Mouse (Mus musculus) MEL (cell line): ENCODE results near the gene Drp2. TPM values are rescaled to one million over a fixed set of nuclear protein-coding genes. Genes with fewer than 3 reads are reported as not detected.

Experiments
- DNase-seq: peaks from one replicate; pipeline ENCODE4 v3.0.0; 2011; ENCODE audit warnings: low read depth, low spot score
- H3K27ac ChIP-seq: 2 replicates; pipeline ENCODE4 v1.5.1; 2012; ENCODE audit warnings: low read depth, mild to moderate bottlenecking, control low read depth, low read length, moderate library complexity; ENCODE audit not compliant: control insufficient read depth
- H3K27me3 ChIP-seq, 2 experiments: fragments of 150-350 bp in 1 of 2; sonication (generic) in 1 of 2; 2 replicates each; pipeline ENCODE4 v1.6.1; 2012; ENCODE audit warnings: low read length in 2 of 2, mild to moderate bottlenecking in 2 of 2, improper control_type of control experiment in 1 of 2, moderate library complexity in 1 of 2; ENCODE audit not compliant: insufficient read depth in 2 of 2, control insufficient read depth in 1 of 2
- H3K36me3 ChIP-seq, 2 experiments: 2 replicates each; pipeline ENCODE4 v1.6.1; 2012 to 2014; ENCODE audit warnings: low read length in 2 of 2, improper control_type of control experiment in 1 of 2, inconsistent platforms in 1 of 2, mild to moderate bottlenecking in 1 of 2; ENCODE audit not compliant: insufficient read depth in 2 of 2, control insufficient read depth in 1 of 2
- H3K4me1 ChIP-seq, 2 experiments: fragments of 150-350 bp in 1 of 2; sonication (generic) in 1 of 2; 2 replicates each; pipeline ENCODE4 v1.6.1; 2012; ENCODE audit warnings: low read length in 2 of 2, improper control_type of control experiment in 1 of 2, mild to moderate bottlenecking in 1 of 2; ENCODE audit not compliant: insufficient read depth in 2 of 2, control insufficient read depth in 1 of 2
- H3K4me3 ChIP-seq, 2 experiments: fragments of 150-350 bp in 1 of 2; sonication (generic) in 1 of 2; 2 replicates each; pipeline ENCODE4 v1.5.1; 2012; ENCODE audit warnings: low read depth in 2 of 2, low read length in 2 of 2, mild to moderate bottlenecking in 2 of 2, moderate library complexity in 2 of 2, control low read depth in 1 of 2, improper control_type of control experiment in 1 of 2; ENCODE audit not compliant: control insufficient read depth in 1 of 2, insufficient read depth in 1 of 2
- H3K79me2 ChIP-seq: 2 replicates; pipeline ENCODE4 v1.6.1; 2012; ENCODE audit warnings: mild to moderate bottlenecking, low read length, moderate library complexity; ENCODE audit not compliant: control insufficient read depth, poor library complexity, insufficient read depth
- H3K9ac ChIP-seq: 2 replicates; pipeline ENCODE4 v1.6.1; 2012; ENCODE audit warnings: low read depth, mild to moderate bottlenecking, control low read depth, low read length, moderate library complexity; ENCODE audit not compliant: control insufficient read depth, poor library complexity, severe bottlenecking
- H3K9me3 ChIP-seq: fragments of 150-350 bp; sonication (generic); replicated peaks from 2 replicates; pipeline ENCODE4 v1.6.1; 2012; ENCODE audit warnings: mild to moderate bottlenecking, low read length, improper control_type of control experiment, moderate library complexity; ENCODE audit not compliant: insufficient read depth
- CHD2 ChIP-seq: IDR thresholded peaks from 2 replicates; pipeline ENCODE4 v1.6.1; 2011; ENCODE audit warnings: low read length, improper control_type of control experiment
- ELF1 ChIP-seq: IDR thresholded peaks from 2 replicates; pipeline ENCODE4 v1.6.1; 2014; ENCODE audit warnings: low read depth, mild to moderate bottlenecking, inconsistent platforms, low read length, improper control_type of control experiment, moderate library complexity
- ETS1 ChIP-seq: IDR thresholded peaks from 2 replicates; pipeline ENCODE4 v1.6.1; 2012; ENCODE audit warnings: low read depth, mild to moderate bottlenecking, inconsistent platforms, low read length, improper control_type of control experiment, moderate library complexity
- GABPA ChIP-seq: IDR thresholded peaks from 2 replicates; pipeline ENCODE4 v1.6.1; 2012; ENCODE audit warnings: low read depth, mild to moderate bottlenecking, inconsistent platforms, low read length, improper control_type of control experiment, moderate library complexity
- GATA1 ChIP-seq: IDR thresholded peaks from 2 replicates; pipeline ENCODE4 v1.6.1; 2011; ENCODE audit warnings: low read depth, low read length, improper control_type of control experiment
- HCFC1 ChIP-seq: IDR thresholded peaks from 2 replicates; pipeline ENCODE4 v1.6.1; 2012; ENCODE audit warnings: low read depth, mild to moderate bottlenecking, inconsistent platforms, low read length, improper control_type of control experiment, moderate library complexity
- KAT2A ChIP-seq: conservative IDR thresholded peaks from 2 replicates; pipeline ENCODE4 v1.6.1; 2012; ENCODE audit warnings: low read depth, low read length, improper control_type of control experiment, inconsistent platforms
- MAFK ChIP-seq: IDR thresholded peaks from 2 replicates; pipeline ENCODE4 v1.6.1; 2011; ENCODE audit warnings: low read depth, mild to moderate bottlenecking, low read length, improper control_type of control experiment, borderline replicate concordance
- MAX ChIP-seq: IDR thresholded peaks from 2 replicates; pipeline ENCODE4 v1.6.1; 2011; ENCODE audit warnings: low read length, improper control_type of control experiment
- MEF2A ChIP-seq: IDR thresholded peaks from 2 replicates; pipeline ENCODE4 v1.6.1; 2014; ENCODE audit warnings: low read depth, mild to moderate bottlenecking, inconsistent platforms, low read length, improper control_type of control experiment; ENCODE audit not compliant: poor library complexity, insufficient replicate concordance, severe bottlenecking; ENCODE audit errors: extremely low read depth
- MYB ChIP-seq: IDR thresholded peaks from 2 replicates; pipeline ENCODE4 v1.6.1; 2011; ENCODE audit warnings: mild to moderate bottlenecking, low read depth, low read length, improper control_type of control experiment
- MYC ChIP-seq: IDR thresholded peaks from 2 replicates; pipeline ENCODE4 v1.6.1; 2011; ENCODE audit warnings: low read depth, mild to moderate bottlenecking, low read length, improper control_type of control experiment, moderate library complexity
- NRF1 ChIP-seq: IDR thresholded peaks from 2 replicates; pipeline ENCODE4 v1.6.1; 2014; ENCODE audit warnings: low read depth, mild to moderate bottlenecking, inconsistent platforms, low read length, improper control_type of control experiment, moderate library complexity; ENCODE audit not compliant: poor library complexity, insufficient read depth, severe bottlenecking
- POLR2A ChIP-seq, 2 experiments: IDR thresholded peaks; 2 replicates each; pipeline ENCODE4 v1.6.1; 2011 to 2012; ENCODE audit warnings: low read length in 2 of 2, mild to moderate bottlenecking in 2 of 2, control low read depth in 1 of 2, improper control_type of control experiment in 1 of 2, low read depth in 1 of 2, moderate library complexity in 1 of 2; ENCODE audit not compliant: control insufficient read depth in 1 of 2, insufficient read depth in 1 of 2, poor library complexity in 1 of 2
- POLR2AphosphoS2 ChIP-seq: IDR thresholded peaks from 2 replicates; pipeline ENCODE4 v1.6.1; 2011; ENCODE audit warnings: low read length, improper control_type of control experiment
- SMC3 ChIP-seq: IDR thresholded peaks from 2 replicates; pipeline ENCODE4 v1.6.1; 2011; ENCODE audit warnings: low read depth, low read length, improper control_type of control experiment
- TAL1 ChIP-seq: IDR thresholded peaks from 2 replicates; pipeline ENCODE4 v1.6.1; 2012; ENCODE audit warnings: mild to moderate bottlenecking, inconsistent platforms, low read length, moderate library complexity, mixed read lengths
- TBP ChIP-seq: IDR thresholded peaks from 2 replicates; pipeline ENCODE4 v1.8.0; 2011; ENCODE audit warnings: low read depth, low read length, improper control_type of control experiment
- USF1 ChIP-seq: IDR thresholded peaks from 2 replicates; pipeline ENCODE4 v1.6.1; 2014; ENCODE audit warnings: low read depth, mild to moderate bottlenecking, inconsistent platforms, low read length, improper control_type of control experiment, moderate library complexity
- ZC3H11A ChIP-seq: IDR thresholded peaks from 2 replicates; pipeline ENCODE4 v1.6.1; 2012; ENCODE audit warnings: low read depth, mild to moderate bottlenecking, inconsistent platforms, low read length, improper control_type of control experiment
- polyA plus RNA-seq, 2 experiments: library from polyadenylated mRNA; stranded (reverse) in 1 of 2; unstranded in 1 of 2; fragments of >175 nt in 1 of 2; fragments of >200 nt in 1 of 2; gene quantifications; 2 replicates each; pipeline versions ENCODE4 v1.2.1 to v1.2.4; 2012; ENCODE audit warnings: low replicate concordance in 2 of 2, low read depth in 1 of 2; ENCODE audit not compliant: insufficient read length in 2 of 2, insufficient read depth in 1 of 2, missing spikeins in 1 of 2
- total RNA-seq: library from RNA; depleted of rRNA; stranded (reverse); fragments of 300-350 nt; gene quantifications from 2 replicates; pipeline ENCODE4 v1.2.3, GENCODE M21; 2012; rRNA removed

The Drp2 gene
- total and polyA plus RNA-seq, 3 experiments, result 0.39 to 1.6 TPM; not detected in 1

- Histone ChIP-seq H3K79me2 (no peaks in the 10 kb centered on the region), H3K4me1 (no peaks in the 10 kb centered on the region), H3K27ac (no peak overlapping the region), H3K36me3 (no peaks in the 10 kb centered on the region), H3K9me3 (no peaks in the 10 kb centered on the region), H3K27me3 (peaks cover 7 to 8% of the 10 kb centered on the region in 2 experiments), H3K9ac (no peak overlapping the region), H3K4me3 (no peak overlapping the region)
- DNase-seq, result no peak
- TF ChIP-seq TAL1 (no peak), NRF1 (no peak), TBP (no peak), POLR2AphosphoS2 (no peak), GATA1 (no peak), MAFK (no peak), ELF1 (no peak), MYB (no peak), SMC3 (no peak), ZC3H11A (no peak), CHD2 (no peak), POLR2A (IDR thresholded peaks at IDR 0.05; ENCODE audit: control insufficient read depth in 1 of 2, insufficient read depth in 1 of 2, low read depth in 1 of 2, low read length in 2 of 2, poor library complexity in 1 of 2) (no peak), HCFC1 (no peak), ETS1 (no peak), MAX (no peak), MEF2A (no peak), GABPA (no peak), KAT2A (no peak), MYC (no peak), USF1 (no peak)
These were observed 96.3 kb downstream of the Drp2 start for GRCm38 (mm10) chrX:134500651-134501050.

Other genes starting within 250 kb of the Drp2 start
- gene Xkrx, start 242.5 kb upstream of the Drp2 start, total RNA-seq, result not detected in 2 replicates
- gene Xkrx, start 242.5 kb upstream of the Drp2 start, polyA plus RNA-seq, result under 1 TPM in 1 of 2 experiments, not detected in 1; 0.38 TPM
- not detected in 2 replicates for gene Arl13a, start 217.1 kb upstream of the Drp2 start, total RNA-seq
- gene Arl13a, start 217.1 kb upstream of the Drp2 start, polyA plus RNA-seq, result under 1 TPM in 1 of 2 experiments, not detected in 1; 0.25 TPM
- 0.27 and 0.46 TPM in 2 replicates for gene Nox1, start 182.6 kb upstream of the Drp2 start, total RNA-seq
- gene Nox1, start 182.6 kb upstream of the Drp2 start, polyA plus RNA-seq, result under 1 TPM in 1 of 2 experiments, not detected in 1; 0.60 TPM
- 19.2 and 19.8 TPM in 2 replicates for gene Trmt2b, start 127.6 kb upstream of the Drp2 start, total RNA-seq
- gene Trmt2b, start 127.6 kb upstream of the Drp2 start, polyA plus RNA-seq, result 10 to 100 TPM in 1 of 2 experiments, not detected in 1; 36.4 TPM
- not detected in 2 replicates for gene Tmem35a, start 109.3 kb upstream of the Drp2 start, total RNA-seq
- not detected for gene Tmem35a, start 109.3 kb upstream of the Drp2 start, polyA plus RNA-seq
- 54.7 and 56.3 TPM in 2 replicates for gene Cenpi, start 96.5 kb upstream of the Drp2 start, total RNA-seq
- 10 to 100 TPM in 1 of 2 experiments, not detected in 1; 50.8 TPM for gene Cenpi, start 96.5 kb upstream of the Drp2 start, polyA plus RNA-seq
- gene Taf7l, start 71.9 kb downstream of the Drp2 start, total RNA-seq, result not detected in 2 replicates
- gene Taf7l, start 71.9 kb downstream of the Drp2 start, polyA plus RNA-seq, result not detected
- gene Timm8a1, start 137.3 kb downstream of the Drp2 start, total RNA-seq, result 217 and 240 TPM in 2 replicates
- 100 to 1,000 TPM; 267 to 449 TPM for gene Timm8a1, start 137.3 kb downstream of the Drp2 start, polyA plus RNA-seq
- 134 and 137 TPM in 2 replicates for gene Btk, start 179.0 kb downstream of the Drp2 start, total RNA-seq
- 100 to 1,000 TPM; 291 to 327 TPM for gene Btk, start 179.0 kb downstream of the Drp2 start, polyA plus RNA-seq
- 6,735 and 6,935 TPM in 2 replicates for gene Rpl36a, start 181.1 kb downstream of the Drp2 start, total RNA-seq
- gene Rpl36a, start 181.1 kb downstream of the Drp2 start, polyA plus RNA-seq, result 1,000 to 10,000 TPM in 1 of 2 experiments, not detected in 1; 1,673 TPM
- gene Gla, start 196.6 kb downstream of the Drp2 start, total RNA-seq, result 10.0 and 10.2 TPM in 2 replicates
- 10 to 100 TPM in 1 of 2 experiments, not detected in 1; 17.0 TPM for gene Gla, start 196.6 kb downstream of the Drp2 start, polyA plus RNA-seq
- gene Hnrnph2, start 196.6 kb downstream of the Drp2 start, total RNA-seq, result 127 and 134 TPM in 2 replicates
- gene Hnrnph2, start 196.6 kb downstream of the Drp2 start, polyA plus RNA-seq, result 100 to 1,000 TPM; 200 to 295 TPM